Mouse (Mus musculus): ENCODE results near the gene Cd207. TPM values are rescaled to one million over a fixed set of nuclear protein-coding genes. Genes with fewer than 3 reads are reported as not detected.
A peak's percentile ranks its signal among the peaks of the same experiment; 100 is the strongest.
"Not testable (repeated sequence)": the region's sequence is repeated elsewhere in the genome, so short reads cannot be mapped to it uniquely, and the experiment has no call there.

Cd207 gene
- total RNA-seq, 2 experiments from 2014 or later, result not detected

DNA sequence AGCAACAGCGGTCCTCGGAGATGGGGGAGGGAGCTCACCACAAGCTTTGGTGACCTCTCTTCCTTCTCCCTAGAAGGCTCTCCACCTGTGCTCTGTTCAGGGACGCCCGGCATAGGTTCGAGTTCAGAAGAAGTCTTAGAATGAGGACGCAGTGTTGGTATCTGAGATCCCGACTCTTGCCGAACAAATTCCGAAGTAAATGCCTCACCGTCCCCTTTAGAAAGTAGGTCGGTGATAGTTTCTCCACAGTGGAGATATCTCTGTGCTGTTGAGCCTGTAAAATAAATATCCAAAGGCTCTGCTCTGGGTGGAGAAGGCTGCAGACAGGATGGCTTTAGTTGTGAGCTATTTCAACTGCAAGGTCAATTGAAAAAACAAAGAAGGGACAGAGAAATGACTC is 23.3 kb upstream of the Cd207 start:
- no peak for DNase-seq

GRCm38 (mm10) chr6:83699971-83700370 is 22.3 kb upstream of the Cd207 start:
- intact Hi-C loops (cut with DNase I; ENCODE audit: low total_unique reads), result no loop called here
- DNase-seq, result no peak

More for the DNA sequence above, 23.3 kb upstream of the Cd207 start:
- intact Hi-C loops (cut with DNase I; ENCODE audit: low total_unique reads), result no loop called here

- intact Hi-C loops (cut with DNase I; ENCODE audit: low total_unique reads), result no loop called here
- DNase-seq, result no peak
Measured at GRCm38 (mm10) chr6:83697932-83698331, 20.3 kb upstream of the Cd207 start.

- DNase-seq, result no peak
- intact Hi-C loops (cut with DNase I; ENCODE audit: low total_unique reads), result no loop called here
Measured at GRCm38 (mm10) chr6:83696684-83697083, 19.0 kb upstream of the Cd207 start.

DNA sequence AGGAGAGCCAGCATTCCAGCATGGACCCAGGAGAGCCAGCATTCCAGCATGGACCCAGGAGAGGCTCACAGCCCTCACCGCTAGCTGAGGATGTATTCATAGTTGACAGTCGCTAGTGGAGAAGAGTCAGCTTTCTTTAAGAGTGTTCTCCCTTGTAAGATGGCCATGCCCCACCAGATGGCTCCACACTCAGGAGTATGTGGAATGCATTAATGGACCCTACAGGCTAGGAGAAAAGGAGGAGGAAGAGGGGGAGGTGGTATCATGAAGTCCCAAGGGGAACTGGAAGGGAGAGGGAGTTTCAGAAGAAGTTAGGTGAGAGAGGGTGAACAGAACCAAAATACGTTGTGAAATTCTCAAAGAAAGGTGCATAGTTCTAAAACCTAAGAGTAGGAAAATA is 18.1 kb upstream of the Cd207 start:
- DNase-seq, result no peak
- intact Hi-C loops (cut with DNase I; ENCODE audit: low total_unique reads), result no loop called here

DNA sequence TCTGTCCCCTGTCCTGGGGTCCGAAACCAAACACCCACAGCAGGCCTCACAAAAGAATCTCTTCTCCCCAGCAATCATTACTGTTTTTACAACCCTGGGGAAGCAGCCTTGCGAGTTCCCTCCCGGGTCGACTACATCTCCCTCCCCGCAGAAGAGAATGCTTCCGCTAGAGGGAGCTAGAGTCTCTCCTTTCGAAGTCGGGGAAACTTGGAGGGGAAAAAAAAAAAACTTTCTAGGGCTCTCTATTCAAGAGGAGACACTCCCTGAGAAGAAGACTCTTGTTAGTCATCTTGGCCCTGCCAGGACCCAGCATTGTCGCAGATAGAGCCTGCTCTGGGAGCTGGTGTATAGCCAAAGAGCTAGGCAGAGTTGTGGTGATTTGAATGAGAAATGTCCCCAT is 16.2 kb upstream of the Cd207 start:
- intact Hi-C loops (cut with DNase I; ENCODE audit: low total_unique reads), result no loop called here

GRCm38 (mm10) chr6:83692962-83693361 is 15.3 kb upstream of the Cd207 start:
- intact Hi-C loops (cut with DNase I; ENCODE audit: low total_unique reads), result no loop called here
- DNase-seq, result no peak

More for the DNA sequence above, 16.2 kb upstream of the Cd207 start:
- peak; percentile 25 for DNase-seq

- DNase-seq, result no peak
- intact Hi-C loops (cut with DNase I; ENCODE audit: low total_unique reads), result loop anchor here (2.0 kb wide), 1 partner anchor 40 kb away; no protein-coding TSS in a partner anchor
Measured at GRCm38 (mm10) chr6:83690936-83691335, 13.3 kb upstream of the Cd207 start.

GRCm38 (mm10) chr6:83690277-83690676 is 12.6 kb upstream of the Cd207 start:
- DNase-seq, result peak; percentile 28
- intact Hi-C loops (cut with DNase I; ENCODE audit: low total_unique reads), result loop anchor here (2.0 kb wide), 1 partner anchor 41 kb away; no protein-coding TSS in a partner anchor

GRCm38 (mm10) chr6:83689374-83689773 is 11.7 kb upstream of the Cd207 start:
- intact Hi-C loops (cut with DNase I; ENCODE audit: low total_unique reads), result no loop called here
- DNase-seq, result no peak

- peak; percentile 64 for DNase-seq
- intact Hi-C loops (cut with DNase I; ENCODE audit: low total_unique reads), result loop anchor here (5.0 kb wide), 1 partner anchor 91 kb away; no protein-coding TSS in a partner anchor
Measured at GRCm38 (mm10) chr6:83673395-83673794, 4.3 kb downstream of the Cd207 start.

DNA sequence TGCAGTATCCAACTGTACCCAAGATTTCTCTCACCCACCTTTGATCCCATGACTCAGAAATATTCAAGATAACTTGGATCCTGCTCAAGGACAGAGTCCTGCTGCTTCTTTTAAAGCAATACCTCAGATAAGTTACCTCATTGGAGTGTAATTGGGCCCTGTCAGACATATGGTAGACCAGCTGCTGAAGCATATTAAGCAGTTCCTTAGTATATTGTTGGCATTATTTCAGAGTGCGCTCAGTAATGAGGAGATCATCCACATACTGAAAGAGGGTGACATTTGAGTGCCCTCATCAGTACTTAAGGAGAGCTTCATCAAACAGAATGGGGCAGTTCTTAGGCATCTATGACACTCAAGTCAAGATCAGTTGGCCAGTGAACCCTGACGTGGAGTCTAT is 12.6 kb downstream of the Cd207 start:
- DNase-seq, result no peak
- intact Hi-C loops (cut with DNase I; ENCODE audit: low total_unique reads), result no loop called here

GRCm38 (mm10) chr6:83660821-83661220 is 16.8 kb downstream of the Cd207 start:
- DNase-seq, result no peak
- intact Hi-C loops (cut with DNase I; ENCODE audit: low total_unique reads), result no loop called here

DNA sequence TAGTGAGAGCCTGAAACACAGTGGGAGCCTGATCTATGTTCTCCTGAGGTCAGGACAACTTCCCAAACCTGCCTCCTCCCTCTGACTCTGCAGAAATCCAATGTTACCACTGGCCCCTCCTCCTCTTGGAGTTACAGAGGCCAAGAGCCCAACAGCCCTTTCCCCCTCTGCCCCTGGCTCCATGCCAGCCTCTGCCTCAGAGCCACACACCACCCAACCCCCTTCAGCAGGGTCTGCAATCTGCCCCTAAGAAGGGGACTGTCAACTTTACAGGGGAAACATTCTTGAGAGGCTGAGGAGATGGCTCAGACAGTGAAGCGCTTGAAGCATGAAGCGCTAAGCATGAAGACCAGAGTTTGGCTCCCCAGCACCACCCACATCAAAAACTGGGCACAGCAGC is 21.6 kb downstream of the Cd207 start, which contains the start of gene Clec4f:
TSS of gene Clec4f (minus strand) at position 101 of the 400 bp plus-strand sequence.
- DNase-seq, result no peak
- intact Hi-C loops (cut with DNase I; ENCODE audit: low total_unique reads), result no loop called here

DNA sequence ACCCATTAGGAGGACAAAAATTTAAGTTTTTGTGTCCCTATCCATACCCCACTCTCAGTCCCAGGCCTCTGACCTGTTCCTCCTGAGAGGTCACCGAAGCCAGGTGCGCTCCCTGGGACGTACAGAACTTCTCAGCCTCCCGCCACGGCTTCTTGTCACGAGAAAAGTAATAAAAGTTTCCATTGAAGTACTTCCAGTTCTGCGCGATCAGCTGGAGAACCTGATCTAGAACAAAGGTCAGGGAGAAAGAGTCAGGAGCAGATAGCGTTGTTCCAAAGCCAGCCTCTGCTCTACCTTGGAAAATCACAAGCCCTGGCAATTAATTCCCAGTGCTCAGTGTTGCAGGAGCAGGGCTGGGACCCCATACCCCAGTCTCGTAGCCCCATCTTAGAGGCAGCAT is 30.9 kb downstream of the Cd207 start:
- no peak for DNase-seq
- intact Hi-C loops (cut with DNase I; ENCODE audit: low total_unique reads), result no loop called here

DNA sequence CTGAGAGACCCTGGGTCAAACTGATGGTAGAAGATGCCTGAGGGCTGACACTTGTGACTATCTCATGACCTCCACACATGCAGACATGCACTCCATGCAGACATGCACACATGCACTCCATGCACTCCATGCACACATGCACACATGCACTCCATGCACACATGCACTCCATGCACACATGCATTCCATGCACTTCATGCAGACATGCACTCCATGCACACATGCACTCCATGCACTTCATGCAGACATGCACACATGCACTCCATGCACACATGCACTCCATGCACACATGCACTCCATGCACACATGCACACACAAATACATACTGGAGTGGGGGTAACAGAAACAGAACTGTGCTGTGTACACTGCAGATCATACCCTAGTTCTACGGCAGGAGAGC is 42.3 kb downstream of the Cd207 start:
- intact Hi-C loops (cut with DNase I; ENCODE audit: low total_unique reads), result no loop called here
- no peak for DNase-seq

GRCm38 (mm10) chr6:83634631-83635030 is 43.0 kb downstream of the Cd207 start:
- DNase-seq; intact Hi-C loops (cut with DNase I; ENCODE audit: low total_unique reads): not testable (repeated sequence)

DNA sequence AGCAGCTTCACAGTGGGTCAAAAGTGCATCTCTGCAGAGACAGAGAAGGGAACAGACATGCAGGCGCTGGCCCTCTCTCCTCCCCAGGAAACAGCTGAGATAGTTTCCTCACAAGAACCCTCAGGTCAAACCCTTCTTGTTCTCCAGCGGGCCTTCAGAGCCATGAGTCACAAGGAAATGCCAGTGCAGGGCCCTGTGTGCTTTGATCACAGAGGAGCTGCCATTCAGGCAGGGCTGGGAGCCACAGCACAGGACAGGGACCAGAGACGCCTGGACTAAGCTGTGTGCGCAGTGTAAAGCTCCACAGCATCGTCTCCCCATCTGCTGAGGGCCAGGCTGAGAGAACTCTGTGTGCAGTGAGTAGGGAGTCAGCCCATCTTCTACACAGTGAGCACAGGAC is 43.6 kb downstream of the Cd207 start:
- intact Hi-C loops (cut with DNase I; ENCODE audit: low total_unique reads), result not testable (repeated sequence)

GRCm38 (mm10) chr6:83631815-83632214 is 45.8 kb downstream of the Cd207 start:
- DNase-seq, result no peak
- intact Hi-C loops (cut with DNase I; ENCODE audit: low total_unique reads), result no loop called here

More for the DNA sequence above, 43.6 kb downstream of the Cd207 start:
- not testable (repeated sequence) for DNase-seq

- intact Hi-C loops (cut with DNase I; ENCODE audit: low total_unique reads), result no loop called here
- no peak for DNase-seq
Measured at GRCm38 (mm10) chr6:83626781-83627180, 50.9 kb downstream of the Cd207 start.

All from gastrocnemius, postnatal 14 days (tissue).